Mouse (Mus musculus) hindbrain, embryonic 16.5 days (tissue): ENCODE measurements around the gene Hspb1. TPM values are rescaled to one million over a fixed set of nuclear protein-coding genes. Genes with fewer than 3 reads are reported as not detected.

Experiments
- ATAC-seq: fragments of 200-750 bp; cut with Nextera tagmentation; 2 replicates; pipeline ENCODE4 v1.8.0; 2017; ENCODE audit warnings: moderate TSS enrichment, moderate library complexity
- H3K27ac ChIP-seq: fragments of 300-500 bp; sonication (generic); 2 replicates; pipeline ENCODE4 v1.5.1; 2014; ENCODE audit warnings: low read depth, mild to moderate bottlenecking, control low read depth, low read length, moderate library complexity
- H3K27me3 ChIP-seq: fragments of 300-500 bp; sonication (generic); replicated peaks from 2 replicates; pipeline ENCODE4 v1.6.1; 2014; ENCODE audit warnings: low read length; ENCODE audit not compliant: control insufficient read depth, insufficient read depth
- H3K36me3 ChIP-seq: fragments of 300-500 bp; sonication (generic); 2 replicates; pipeline ENCODE4 v1.6.1; 2014; ENCODE audit warnings: mild to moderate bottlenecking, low read length, moderate library complexity, mixed read lengths; ENCODE audit not compliant: control insufficient read depth, insufficient read depth
- H3K4me1 ChIP-seq: fragments of 300-500 bp; sonication (generic); 2 replicates; pipeline ENCODE4 v1.6.1; 2014; ENCODE audit warnings: low read depth, low read length; ENCODE audit not compliant: control insufficient read depth, insufficient read depth
- H3K4me2 ChIP-seq: fragments of 300-500 bp; sonication (generic); 2 replicates; pipeline ENCODE4 v1.6.1; 2014; ENCODE audit warnings: mild to moderate bottlenecking, low read length, control low read depth, moderate library complexity
- H3K4me3 ChIP-seq: fragments of 300-500 bp; sonication (generic); 2 replicates; pipeline ENCODE4 v1.5.1; 2014; ENCODE audit warnings: mild to moderate bottlenecking, low read length, control low read depth, moderate library complexity
- H3K9ac ChIP-seq: fragments of 300-500 bp; sonication (generic); 2 replicates; pipeline ENCODE4 v1.6.1; 2014; ENCODE audit warnings: low read depth, mild to moderate bottlenecking, control low read depth, low read length, moderate library complexity
- H3K9me3 ChIP-seq: fragments of 300-500 bp; sonication (generic); 2 replicates; pipeline ENCODE4 v1.6.1; 2014; ENCODE audit warnings: mild to moderate bottlenecking, low read length, moderate library complexity; ENCODE audit not compliant: control insufficient read depth
- WGBS: fragments of 180-500 bp; shearing (Covaris S2); extraction: QIAGEN DNeasy Blood & Tissue Kit; methylation state at CpG from one replicate; pipeline ENCODE4 v1.1.7; 2014; 5-methylcytosine and 5-hydroxymethylcytosine counted together
- polyA plus RNA-seq: library from polyadenylated mRNA; unstranded; fragments of >200 nt; fragmentation: Nextera tagmentation; extraction: Ambion mirVana; gene quantifications from 2 replicates; pipeline ENCODE4 v1.2.1, GENCODE M21; 2015

Hspb1 gene
- polyA plus RNA-seq, 1 experiment from 2014 or later: 15.6 TPM

GRCm38 (mm10) chr5:135877180-135877579 lies 10.5 kb upstream of the Hspb1 start:
- H3K4me2 ChIP-seq: peak overlapping the region; percentile 66
- ATAC-seq: no peak
- no peaks in the 10 kb centered on the region for H3K9me3 ChIP-seq
- no peak overlapping the region for H3K27ac ChIP-seq
- peak overlapping the region; percentile 37 for H3K4me3 ChIP-seq
- H3K4me1 ChIP-seq: peaks cover 9% of the 10 kb centered on the region
- H3K36me3 ChIP-seq: no peaks in the 10 kb centered on the region
- WGBS: 19% methylated on average over 8 of the region's 8 CpGs
- no peak overlapping the region; the same call in 1 of the 2 replicates for H3K9ac ChIP-seq
- H3K27me3 ChIP-seq: no peaks in the 10 kb centered on the region

GRCm38 (mm10) chr5:135877831-135878231 lies 9.9 kb upstream of the Hspb1 start:
- Histone ChIP-seq H3K4me3 (peak overlapping the region; percentile 37), H3K4me1 (peaks cover 9% of the 10 kb centered on the region), H3K36me3 (no peaks in the 10 kb centered on the region), H3K27me3 (no peaks in the 10 kb centered on the region), H3K27ac (no peak overlapping the region), H3K9me3 (no peaks in the 10 kb centered on the region), H3K4me2 (peak overlapping the region; percentile 66), H3K9ac (peak overlapping the region; percentile 59)
- peak; percentile 24; the same call in 1 of the 2 replicates for ATAC-seq
- WGBS: 4% methylated on average over 16 of the region's 16 CpGs

DNA sequence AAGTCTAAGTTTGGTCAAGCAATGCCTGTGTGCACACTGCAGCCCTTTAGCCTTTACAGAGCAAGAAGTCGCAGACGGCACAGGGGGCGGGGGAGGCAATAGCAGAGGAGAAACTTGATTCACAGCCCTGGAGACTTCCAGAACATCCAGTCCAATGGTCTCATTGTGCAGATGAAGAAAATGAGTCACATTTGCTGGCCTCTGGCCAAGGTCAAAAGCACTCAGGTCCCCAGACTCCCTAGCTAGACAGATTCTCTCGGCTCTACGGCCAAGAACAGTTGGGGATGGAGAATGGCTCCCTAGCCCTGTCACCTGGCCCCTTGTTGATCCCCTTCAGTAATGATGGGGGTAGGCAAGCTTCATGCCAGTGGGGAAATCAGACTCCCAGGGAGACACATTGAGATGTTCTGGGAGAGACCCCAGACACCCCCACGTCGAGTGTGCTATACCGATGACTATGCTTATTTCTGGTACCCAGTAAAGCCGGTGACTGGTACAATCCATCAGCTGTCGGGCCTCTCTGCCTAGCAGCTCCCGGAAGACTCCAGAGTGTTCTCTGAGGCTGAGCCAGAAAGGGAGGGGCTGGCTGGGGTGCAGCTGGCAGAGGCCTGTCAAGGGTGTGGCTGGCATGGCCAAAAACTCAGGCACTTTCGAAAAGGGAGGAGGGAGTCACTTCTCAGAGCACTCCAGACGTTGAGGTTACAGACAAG lies 8.1 kb upstream of the Hspb1 start:
- ATAC-seq: peak; percentile 41; the same call in 1 of the 2 replicates
- Histone ChIP-seq H3K4me2 (no peak overlapping the region), H3K9me3 (no peaks in the 10 kb centered on the region), H3K4me3 (no peak overlapping the region), H3K4me1 (peaks cover 9% of the 10 kb centered on the region), H3K27me3 (no peaks in the 10 kb centered on the region), H3K36me3 (no peaks in the 10 kb centered on the region), H3K27ac (no peak overlapping the region), H3K9ac (no peak overlapping the region)
- 37% methylated on average over 13 of the region's 13 CpGs for WGBS

DNA sequence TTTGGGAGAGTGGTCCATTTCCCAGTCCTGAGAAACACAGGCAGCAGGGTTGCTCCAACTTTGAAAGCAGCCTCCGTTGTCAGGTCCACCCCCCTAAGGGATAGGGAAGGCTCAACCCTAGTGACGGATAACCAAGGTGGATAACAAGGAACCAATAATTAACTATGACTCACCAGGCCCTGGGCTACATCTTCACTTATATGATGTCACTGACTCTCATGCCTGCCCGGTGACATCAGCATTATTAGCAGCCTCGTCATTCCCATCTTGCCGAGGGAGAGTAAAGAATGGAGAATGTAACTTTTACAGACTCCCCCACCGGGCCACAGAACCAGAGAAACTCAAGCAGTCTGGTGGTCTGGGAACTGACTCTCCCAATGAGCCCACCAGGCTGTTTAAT lies 3.1 kb upstream of the Hspb1 start:
- Histone ChIP-seq H3K9me3 (no peaks in the 10 kb centered on the region), H3K4me1 (peaks cover 5% of the 10 kb centered on the region), H3K4me2 (no peak overlapping the region), H3K36me3 (no peaks in the 10 kb centered on the region), H3K4me3 (no peak overlapping the region), H3K9ac (no peak overlapping the region), H3K27me3 (peaks cover 9% of the 10 kb centered on the region), H3K27ac (no peak overlapping the region)
- WGBS: 80% methylated on average over 6 of the region's 6 CpGs
- ATAC-seq: no peak

GRCm38 (mm10) chr5:135888405-135889215 lies 891 bp downstream of the Hspb1 start:
- Histone ChIP-seq H3K9ac (no peak overlapping the region), H3K4me1 (peaks cover 5% of the 10 kb centered on the region; the same call in 1 of the 2 replicates), H3K27me3 (peaks cover 9% of the 10 kb centered on the region), H3K4me3 (peak overlapping the region; percentile 20), H3K9me3 (no peaks in the 10 kb centered on the region), H3K27ac (no peak overlapping the region), H3K36me3 (no peaks in the 10 kb centered on the region), H3K4me2 (peak overlapping the region; percentile 37)
- 3% methylated on average over 27 of the region's 30 CpGs for WGBS
- no peak for ATAC-seq

GRCm38 (mm10) chr5:135890323-135890722 lies 2.6 kb downstream of the Hspb1 start:
- Histone ChIP-seq H3K4me2 (no peak overlapping the region), H3K27ac (no peak overlapping the region), H3K4me3 (no peak overlapping the region), H3K36me3 (no peaks in the 10 kb centered on the region), H3K4me1 (peaks cover 5% of the 10 kb centered on the region; the same call in 1 of the 2 replicates), H3K9ac (no peak overlapping the region), H3K9me3 (no peaks in the 10 kb centered on the region), H3K27me3 (peaks cover 9% of the 10 kb centered on the region)
- ATAC-seq: no peak
- 58% methylated on average over 4 of the region's 4 CpGs for WGBS

DNA sequence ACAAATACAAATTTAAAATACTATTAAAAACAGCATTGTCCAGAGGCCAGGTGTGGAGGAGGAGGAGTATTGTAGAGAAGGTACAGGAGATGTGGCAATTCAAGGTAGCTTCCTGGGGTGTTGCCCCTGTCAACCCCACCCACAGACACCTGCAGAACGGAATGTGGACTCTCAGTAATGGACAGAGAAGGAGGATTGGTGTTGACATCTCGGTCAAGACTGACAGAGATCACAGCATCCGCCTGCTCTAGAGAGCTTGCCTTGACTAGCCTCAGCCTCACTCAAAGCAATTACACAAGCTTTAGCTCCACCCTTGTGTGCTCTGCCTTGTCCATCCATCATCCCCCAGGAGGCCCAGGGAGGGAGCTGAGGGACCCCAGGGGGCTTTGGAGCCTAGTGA lies 3.2 kb downstream of the Hspb1 start:
- H3K9ac ChIP-seq: no peak overlapping the region
- 71% methylated on average over 3 of the region's 3 CpGs for WGBS
- ATAC-seq: no peak

GRCm38 (mm10) chr5:135892589-135893351 lies 5.1 kb downstream of the Hspb1 start:
- Histone ChIP-seq H3K36me3 (no peaks in the 10 kb centered on the region), H3K9ac (no peak overlapping the region), H3K4me2 (no peak overlapping the region), H3K27me3 (peaks cover 5% of the 10 kb centered on the region), H3K4me1 (peaks cover under 1% of the 10 kb centered on the region; the same call in 1 of the 2 replicates), H3K27ac (no peak overlapping the region), H3K4me3 (no peak overlapping the region), H3K9me3 (no peaks in the 10 kb centered on the region)
- ATAC-seq: no peak
- 56% methylated on average over 9 of the region's 9 CpGs for WGBS

More for the DNA sequence above, 3.2 kb downstream of the Hspb1 start:
- no peak overlapping the region for H3K4me2 ChIP-seq
- H3K27me3 ChIP-seq: peaks cover 9% of the 10 kb centered on the region
- H3K4me1 ChIP-seq: peaks cover 5% of the 10 kb centered on the region; the same call in 1 of the 2 replicates
- H3K27ac ChIP-seq: no peak overlapping the region
- no peak overlapping the region for H3K4me3 ChIP-seq
- no peaks in the 10 kb centered on the region for H3K36me3 ChIP-seq
- no peaks in the 10 kb centered on the region for H3K9me3 ChIP-seq
